8 mouse cellular contexts compared by ENCODE assay signal in genomic region chr4:3049972-3050846, GRCm38 (mm10).
A peak's percentile ranks its signal among the peaks of the same experiment; 100 is the strongest.
DNase-seq lines count a peak whose midpoint lies in the region; ATAC-seq and TF ChIP-seq lines count a peak whose summit lies in the region.

No protein-coding gene starts in this region.

- no peaks in the 10 kb centered on the region for H3K27me3 ChIP-seq in limb, embryonic 14.5 days (ENCODE audit: control insufficient read depth, insufficient read depth, low read length)
- H3K27me3 ChIP-seq in neural tube, embryonic 13.5 days, result no peaks in the 10 kb centered on the region

- 0 out of 2 replicates have a peak, but pooled peaks have one; percentile 9 for ATAC-seq in limb, embryonic 14.5 days (ENCODE audit: low FRiP score, low read depth)
- peak; percentile 66; the same call in 1 of the 2 replicates for ATAC-seq in neural tube, embryonic 13.5 days (ENCODE audit: low read depth)
- no peak for ATAC-seq in inflammation-experienced regulatory T-cells, adult 6 months

- no peak overlapping the region for H3K9ac ChIP-seq in limb, embryonic 14.5 days (ENCODE audit: low read depth, low read length, severe bottlenecking)
- H3K9ac ChIP-seq in neural tube, embryonic 13.5 days, result no peak overlapping the region

- DNase-seq in cerebellum, adult 11-12 months, result peak; percentile 1
- no peak for DNase-seq in cerebellum, adult 9-10 months
- DNase-seq in spleen, postnatal 4 days (ENCODE audit: low spot score in 2 of 2), result peak; percentile 11 to 48
- DNase-seq in spleen, adult 12 weeks (ENCODE audit: low spot score), result no peak
- DNase-seq in limb, embryonic 14.5 days (ENCODE audit: low spot score), result no peak
- DNase-seq in embryo, embryonic 10 days (ENCODE audit: low spot score), result no peak

- H3K4me3 ChIP-seq in limb, embryonic 14.5 days (replicated peaks; ENCODE audit: low read length), result no peak overlapping the region
- H3K4me3 ChIP-seq in neural tube, embryonic 13.5 days, result no peak overlapping the region

- 47% methylated on average over 2 of the region's 2 CpGs for WGBS in limb, embryonic 14.5 days
- WGBS in neural tube, embryonic 13.5 days, result 50% methylated on average over 2 of the region's 2 CpGs

- H3K9me3 ChIP-seq in limb, embryonic 14.5 days (ENCODE audit: control insufficient read depth, low read length), result peaks cover 52% of the 10 kb centered on the region
- H3K9me3 ChIP-seq in neural tube, embryonic 13.5 days, result peaks cover 54% of the 10 kb centered on the region

- no peaks in the 10 kb centered on the region for H3K4me1 ChIP-seq in limb, embryonic 14.5 days (ENCODE audit: control insufficient read depth, insufficient read depth, low read length)
- H3K4me1 ChIP-seq in neural tube, embryonic 13.5 days (replicated peaks), result no peaks in the 10 kb centered on the region

- no peak overlapping the region for H3K4me2 ChIP-seq in limb, embryonic 14.5 days (replicated peaks; ENCODE audit: low read depth, low read length, severe bottlenecking)
- no peak overlapping the region for H3K4me2 ChIP-seq in neural tube, embryonic 13.5 days

- TF ChIP-seq POLR2A in limb, embryonic 14.5 days (IDR thresholded peaks at IDR 0.05; ENCODE audit: borderline replicate concordance, extremely low read depth, insufficient read depth, insufficient read length), result no peak

- H3K36me3 ChIP-seq in limb, embryonic 14.5 days (ENCODE audit: control insufficient read depth, insufficient read depth, low read length), result no peaks in the 10 kb centered on the region
- peaks cover 5% of the 10 kb centered on the region; the same call in 1 of the 2 replicates for H3K36me3 ChIP-seq in neural tube, embryonic 13.5 days

- H3K27ac ChIP-seq in limb, embryonic 14.5 days (replicated peaks; ENCODE audit: low read depth, low read length), result no peak overlapping the region
- no peak overlapping the region for H3K27ac ChIP-seq in neural tube, embryonic 13.5 days (replicated peaks)

Comparison
In these comparisons a context has a peak if more than half of its experiments do, and no peak if none do; other contexts are left out.
1. DNase-seq: peak in cerebellum, adult 11-12 months (single experiment) and spleen, postnatal 4 days (2 of 2); none in cerebellum, adult 9-10 months (single experiment), spleen, adult 12 weeks (single experiment), limb, embryonic 14.5 days (single experiment) and embryo, embryonic 10 days (single experiment).